Mouse (Mus musculus): ENCODE data around the gene Mylk. TPM values are rescaled to one million over a fixed set of nuclear protein-coding genes. Genes with fewer than 3 reads are reported as not detected.

Gene Mylk
- total RNA-seq, 1 experiment: 0.27 TPM

GRCm38 (mm10) chr16:34984203-34985030 is 239.4 kb downstream of the Mylk start:
- H3K9me3 ChIP-seq (ENCODE audit: control insufficient read depth, insufficient read depth, low read depth, low read length): no peaks in the 10 kb centered on the region
- H3K4me1 ChIP-seq (ENCODE audit: control insufficient read depth in 2 of 2, insufficient read depth in 2 of 2, low read length in 2 of 2, poor library complexity in 1 of 2): no peaks in the 10 kb centered on the region
- TF ChIP-seq ZNF384 (IDR thresholded peaks at IDR 0.05; ENCODE audit: low read depth, low read length) (no peak), MAFK (IDR thresholded peaks at IDR 0.05; ENCODE audit: insufficient read depth, low read depth, low read length) (no peak), HCFC1 (IDR thresholded peaks at IDR 0.05; ENCODE audit: borderline replicate concordance, insufficient read depth, low read length) (no peak), ZC3H11A (IDR thresholded peaks at IDR 0.05; ENCODE audit: borderline replicate concordance, low read depth, low read length) (no peak), CHD2 (IDR thresholded peaks at IDR 0.05; ENCODE audit: low read depth, low read length) (no peak)
- no peak overlapping the region for H3K9ac ChIP-seq (ENCODE audit: insufficient read depth, low read depth, low read length, poor library complexity, severe bottlenecking)
- H3K27ac ChIP-seq (ENCODE audit: insufficient read depth, low read depth, low read length, poor library complexity, severe bottlenecking): no peak overlapping the region
- DNase-seq (ENCODE audit: low read depth, low spot score): no peak
- in situ Hi-C loops (cut with MboI; ENCODE audit: low sequenced_read_pairs in 2 of 2, unreplicated experiment in 2 of 2): no loop called here
- H3K4me3 ChIP-seq (ENCODE audit: insufficient read depth in 1 of 2, low read depth in 1 of 2, low read length in 2 of 2, poor library complexity in 1 of 2, severe bottlenecking in 1 of 2): no peak overlapping the region
- no peaks in the 10 kb centered on the region for H3K36me3 ChIP-seq (ENCODE audit: control insufficient read depth, insufficient read depth, low read length, poor library complexity, severe bottlenecking)

- Histone ChIP-seq H3K36me3 (ENCODE audit: control insufficient read depth, insufficient read depth, low read length, poor library complexity, severe bottlenecking) (no peaks in the 10 kb centered on the region), H3K4me3 (ENCODE audit: insufficient read depth in 1 of 2, low read depth in 1 of 2, low read length in 2 of 2, poor library complexity in 1 of 2, severe bottlenecking in 1 of 2) (no peak overlapping the region), H3K9ac (ENCODE audit: insufficient read depth, low read depth, low read length, poor library complexity, severe bottlenecking) (no peak overlapping the region), H3K4me1 (ENCODE audit: control insufficient read depth in 2 of 2, insufficient read depth in 2 of 2, low read length in 2 of 2, poor library complexity in 1 of 2) (no peaks in the 10 kb centered on the region), H3K9me3 (ENCODE audit: control insufficient read depth, insufficient read depth, low read depth, low read length) (no peaks in the 10 kb centered on the region), H3K27ac (ENCODE audit: insufficient read depth, low read depth, low read length, poor library complexity, severe bottlenecking) (no peak overlapping the region)
- in situ Hi-C loops (cut with MboI; ENCODE audit: low sequenced_read_pairs in 2 of 2, unreplicated experiment in 2 of 2): no loop called here
- no peak for TF ChIP-seq ZNF384 (IDR thresholded peaks at IDR 0.05; ENCODE audit: low read depth, low read length)
- no peak for TF ChIP-seq HCFC1 (IDR thresholded peaks at IDR 0.05; ENCODE audit: borderline replicate concordance, insufficient read depth, low read length)
- TF ChIP-seq CHD2 (IDR thresholded peaks at IDR 0.05; ENCODE audit: low read depth, low read length): no peak
- no peak for TF ChIP-seq MAFK (IDR thresholded peaks at IDR 0.05; ENCODE audit: insufficient read depth, low read depth, low read length)
- TF ChIP-seq ZC3H11A (IDR thresholded peaks at IDR 0.05; ENCODE audit: borderline replicate concordance, low read depth, low read length): no peak
- no peak for DNase-seq (ENCODE audit: low read depth, low spot score)
These were observed 240.0 kb downstream of the Mylk start for GRCm38 (mm10) chr16:34985031-34985346.

DNA sequence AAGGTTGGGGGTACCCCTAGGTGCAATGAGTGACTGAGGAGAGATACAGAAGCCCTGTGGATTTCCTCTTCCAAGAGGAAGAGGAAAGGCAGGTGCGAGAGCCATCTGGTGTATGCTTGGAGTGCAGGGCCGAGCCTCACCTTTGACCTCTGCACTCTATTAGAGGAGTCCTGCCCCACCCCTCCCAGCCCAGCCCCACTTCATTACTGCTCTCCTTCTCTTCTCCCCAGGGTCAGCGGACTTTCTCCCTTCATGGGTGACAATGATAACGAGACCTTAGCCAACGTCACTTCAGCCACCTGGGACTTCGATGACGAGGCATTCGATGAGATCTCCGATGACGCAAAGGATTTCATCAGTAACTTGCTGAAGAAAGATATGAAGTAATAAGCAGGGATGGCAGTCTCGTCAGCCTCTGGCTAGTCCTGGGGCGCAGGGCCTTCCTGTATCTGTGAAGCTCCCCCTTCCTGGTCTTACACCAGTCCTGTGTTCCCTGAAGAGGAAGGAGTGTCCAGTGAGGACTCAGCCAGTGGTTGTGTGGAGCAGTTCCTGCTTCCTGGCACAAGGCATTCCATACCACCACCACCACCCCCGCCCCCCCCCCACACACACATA is 241.3 kb downstream of the Mylk start:
- Histone ChIP-seq H3K27ac (ENCODE audit: insufficient read depth, low read depth, low read length, poor library complexity, severe bottlenecking) (no peak overlapping the region), H3K4me3 (ENCODE audit: insufficient read depth in 1 of 2, low read depth in 1 of 2, low read length in 2 of 2, poor library complexity in 1 of 2, severe bottlenecking in 1 of 2) (no peak overlapping the region), H3K36me3 (ENCODE audit: control insufficient read depth, insufficient read depth, low read length, poor library complexity, severe bottlenecking) (no peaks in the 10 kb centered on the region), H3K4me1 (ENCODE audit: control insufficient read depth in 2 of 2, insufficient read depth in 2 of 2, low read length in 2 of 2, poor library complexity in 1 of 2) (no peaks in the 10 kb centered on the region), H3K9me3 (ENCODE audit: control insufficient read depth, insufficient read depth, low read depth, low read length) (no peaks in the 10 kb centered on the region), H3K9ac (ENCODE audit: insufficient read depth, low read depth, low read length, poor library complexity, severe bottlenecking) (no peak overlapping the region)
- no peak for DNase-seq (ENCODE audit: low read depth, low spot score)
- no peak for TF ChIP-seq ZC3H11A (IDR thresholded peaks at IDR 0.05; ENCODE audit: borderline replicate concordance, low read depth, low read length)
- TF ChIP-seq MAFK (IDR thresholded peaks at IDR 0.05; ENCODE audit: insufficient read depth, low read depth, low read length): no peak
- no peak for TF ChIP-seq CHD2 (IDR thresholded peaks at IDR 0.05; ENCODE audit: low read depth, low read length)
- in situ Hi-C loops (cut with MboI; ENCODE audit: low sequenced_read_pairs in 2 of 2, unreplicated experiment in 2 of 2): no loop called here

GRCm38 (mm10) chr16:34991365-34991764 is 246.4 kb downstream of the Mylk start:
- no peak for DNase-seq (ENCODE audit: low read depth, low spot score)
- Histone ChIP-seq H3K4me3 (ENCODE audit: insufficient read depth in 1 of 2, low read depth in 1 of 2, low read length in 2 of 2, poor library complexity in 1 of 2, severe bottlenecking in 1 of 2) (no peak overlapping the region), H3K9me3 (ENCODE audit: control insufficient read depth, insufficient read depth, low read depth, low read length) (no peaks in the 10 kb centered on the region), H3K36me3 (ENCODE audit: control insufficient read depth, insufficient read depth, low read length, poor library complexity, severe bottlenecking) (no peaks in the 10 kb centered on the region), H3K9ac (ENCODE audit: insufficient read depth, low read depth, low read length, poor library complexity, severe bottlenecking) (no peak overlapping the region), H3K27ac (ENCODE audit: insufficient read depth, low read depth, low read length, poor library complexity, severe bottlenecking) (no peak overlapping the region), H3K4me1 (ENCODE audit: control insufficient read depth in 2 of 2, insufficient read depth in 2 of 2, low read length in 2 of 2, poor library complexity in 1 of 2) (no peaks in the 10 kb centered on the region)
- TF ChIP-seq MAFK (IDR thresholded peaks at IDR 0.05; ENCODE audit: insufficient read depth, low read depth, low read length) (no peak), CHD2 (IDR thresholded peaks at IDR 0.05; ENCODE audit: low read depth, low read length) (no peak), ZC3H11A (IDR thresholded peaks at IDR 0.05; ENCODE audit: borderline replicate concordance, low read depth, low read length) (no peak), HCFC1 (IDR thresholded peaks at IDR 0.05; ENCODE audit: borderline replicate concordance, insufficient read depth, low read length) (no peak), ZNF384 (IDR thresholded peaks at IDR 0.05; ENCODE audit: low read depth, low read length) (no peak)
- in situ Hi-C loops (cut with MboI; ENCODE audit: low sequenced_read_pairs in 2 of 2, unreplicated experiment in 2 of 2): no loop called here
